Mouse (Mus musculus) spleen, postnatal 14 days (tissue): ENCODE measurements around the gene Pdia5.

ENCODE experiments used
- DNase-seq, 2 experiments: peaks; one replicate each; pipeline ENCODE4 v3.0.0; 2021 to 2022; ENCODE audit warnings: low spot score in 2 of 2

Gene Pdia5

DNA sequence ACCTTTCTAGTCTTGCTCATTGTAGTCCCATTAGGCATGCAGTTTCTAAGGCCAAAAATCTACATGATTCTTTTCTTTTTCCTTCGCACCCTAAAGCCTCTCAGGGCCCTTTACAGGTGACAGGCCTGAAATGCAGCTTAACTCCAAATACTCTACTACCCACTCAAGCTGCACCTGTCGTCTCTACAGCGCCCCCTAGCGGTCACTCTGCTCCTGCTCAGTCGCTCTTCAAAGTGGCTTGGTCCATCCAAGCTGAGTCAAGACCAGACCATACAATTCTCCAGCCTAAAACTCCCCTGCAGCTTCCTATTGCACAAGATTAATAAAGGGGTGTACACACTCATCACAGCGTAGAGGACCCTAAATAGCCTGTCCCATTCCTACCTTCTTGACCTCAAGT, 130.1 kb downstream of the Pdia5 start:
- peak; percentile 14 to 52 for DNase-seq

DNA sequence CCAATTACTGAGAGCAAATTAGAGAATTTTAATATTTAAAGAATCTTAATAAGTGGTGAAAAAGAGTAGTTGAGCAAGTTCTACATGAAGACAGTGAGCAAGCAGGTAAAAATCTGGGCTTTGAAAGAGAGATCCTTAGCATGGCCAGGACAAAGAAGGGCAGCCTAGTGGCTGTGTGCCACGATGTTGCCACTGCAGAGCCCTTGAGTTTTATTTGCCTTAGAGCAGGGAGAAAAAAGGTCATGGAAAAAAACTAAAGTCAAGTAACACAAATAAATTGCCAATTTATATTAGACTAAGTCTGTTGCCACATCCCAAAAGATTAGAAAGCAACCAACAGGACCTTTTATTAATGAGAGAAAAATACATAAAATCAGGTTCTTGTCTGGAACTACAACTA, 133.2 kb downstream of the Pdia5 start:
- DNase-seq: no peak
